Mouse (Mus musculus) CD8-positive naive resting alpha-beta T cell, adult 57 days (primary cell): ENCODE results near the gene Tra2b. TPM values are rescaled to one million over a fixed set of nuclear protein-coding genes. Genes with fewer than 3 reads are reported as not detected.

ENCODE experiments used
- total RNA-seq: library from RNA; stranded (reverse); gene quantifications from one replicate; pipeline ENCODE4 v1.2.4, GENCODE M21; 2023

Tra2b gene
- 449 TPM for total RNA-seq

DNA sequence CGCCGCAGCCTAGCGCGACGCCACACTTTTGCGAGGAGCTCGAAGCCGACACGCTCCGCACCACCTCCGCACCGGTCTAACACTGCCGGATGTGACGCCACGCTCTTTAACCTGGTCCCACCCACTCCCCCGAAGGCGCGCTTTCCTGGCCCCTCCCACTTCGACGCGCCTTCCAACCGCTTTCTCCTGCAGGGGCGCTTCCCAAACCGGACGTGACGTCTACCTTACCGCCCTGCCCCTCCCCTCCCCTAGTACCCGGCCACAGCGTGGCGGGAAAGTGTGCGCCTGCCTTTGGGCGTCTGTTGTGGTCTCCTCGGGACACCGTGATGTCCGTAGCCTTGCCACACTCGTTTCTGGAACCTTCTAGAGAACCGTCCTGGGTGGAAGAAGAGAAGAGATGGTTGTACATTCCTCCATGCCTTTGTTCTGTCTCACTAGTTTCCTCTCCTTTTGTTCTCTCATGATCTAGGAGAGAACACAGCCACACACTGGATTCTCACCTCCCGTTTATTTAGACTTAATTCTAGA lies at the start of gene Tra2b:
Tra2b (minus strand) TSS at position 157 of the 528 bp plus-strand sequence.

Other genes starting within 250 kb of the Tra2b start
- gene Igf2bp2, start 102.7 kb downstream of the Tra2b start, total RNA-seq, result 0.37 TPM
- 3.5 TPM for gene Etv5, start 173.7 kb upstream of the Tra2b start, total RNA-seq